Mouse (Mus musculus): ENCODE data around the gene Jdp2.

GRCm38 (mm10) chr12:85621027-85621426 lies 22.2 kb downstream of the Jdp2 start:
- TF ChIP-seq POLR2A (IDR thresholded peaks at IDR 0.05; ENCODE audit: borderline replicate concordance, insufficient read depth, low read length) (no peak), CTCF (IDR thresholded peaks at IDR 0.05; ENCODE audit: borderline replicate concordance, insufficient read depth, low read depth, low read length) (no peak)
